28 mouse cellular contexts compared by ENCODE assay signal in genomic region chr8:110487644-110488043, GRCm38 (mm10).
DNase-seq lines count a peak whose midpoint lies in the region; ATAC-seq and TF ChIP-seq lines count a peak whose summit lies in the region.
"Had no signal": no experiment of that assay in that cellular context is flagged by ENCODE, and none has a peak within 500 bp of the region (broad histone marks: within the 10 kb centered on the region; RNA-seq: fewer than 3 reads in every experiment).

No protein-coding gene starts in this region.

- H3K4me3 ChIP-seq in hindbrain, postnatal 0 days (ENCODE audit: low read length): no peak overlapping the region
- H3K4me3 ChIP-seq in hindbrain, embryonic 12.5 days: no peak overlapping the region
- no peak overlapping the region for H3K4me3 ChIP-seq in midbrain, postnatal 0 days (ENCODE audit: low read depth, low read length)
- no peak overlapping the region for H3K4me3 ChIP-seq in midbrain, embryonic 11.5 days (ENCODE audit: low read depth, low read length)
- H3K4me3 ChIP-seq: embryonic facial prominence, embryonic 12.5 days; heart, embryonic 15.5 days; limb, embryonic 10.5 days; limb, embryonic 15.5 days; liver, embryonic 13.5 days; midbrain, embryonic 15.5 days; stomach, embryonic 15.5 days had no signal

- no peak overlapping the region for H3K4me2 ChIP-seq in hindbrain, postnatal 0 days (ENCODE audit: low read depth, low read length)
- no peak overlapping the region for H3K4me2 ChIP-seq in hindbrain, embryonic 12.5 days (replicated peaks)
- no peak overlapping the region for H3K4me2 ChIP-seq in midbrain, postnatal 0 days (ENCODE audit: low read depth, low read length, poor library complexity, severe bottlenecking)
- H3K4me2 ChIP-seq in midbrain, embryonic 11.5 days: no peak overlapping the region
- H3K4me2 ChIP-seq: embryonic facial prominence, embryonic 12.5 days; heart, embryonic 15.5 days; limb, embryonic 15.5 days; liver, embryonic 13.5 days; midbrain, embryonic 15.5 days; stomach, embryonic 15.5 days had no signal

- no peak overlapping the region for H3K27ac ChIP-seq in hindbrain, postnatal 0 days
- no peak overlapping the region for H3K27ac ChIP-seq in hindbrain, embryonic 12.5 days
- H3K27ac ChIP-seq in midbrain, postnatal 0 days (ENCODE audit: low read depth, low read length): no peak overlapping the region
- no peak overlapping the region for H3K27ac ChIP-seq in midbrain, embryonic 11.5 days (ENCODE audit: low read depth, low read length)
- H3K27ac ChIP-seq: embryonic facial prominence, embryonic 12.5 days; heart, embryonic 15.5 days; limb, embryonic 10.5 days; limb, embryonic 15.5 days; liver, embryonic 13.5 days; midbrain, embryonic 15.5 days; stomach, embryonic 15.5 days had no signal

- peak; percentile 28 for TF ChIP-seq CTCF in hindbrain, postnatal 0 days (IDR thresholded peaks at IDR 0.05; ENCODE audit: low read depth)
- peak; percentile 22; the same call in 1 of the 2 replicates for TF ChIP-seq CTCF in midbrain, postnatal 0 days (IDR thresholded peaks at IDR 0.05)

- no peak for DNase-seq in hindbrain, postnatal 0 days (ENCODE audit: low spot score)
- no peak for DNase-seq in midbrain, postnatal 0 days (ENCODE audit: low spot score)
- DNase-seq in midbrain, embryonic 11.5 days (ENCODE audit: low spot score, missing footprints): no peak
- DNase-seq in ZHBTc4 (ENCODE audit: low read depth, low spot score): peak; percentile 60
- DNase-seq in gastrocnemius, postnatal 4 days (ENCODE audit: low spot score in 2 of 2): no peak
- no peak for DNase-seq in cerebellum, adult 18-20 months
- DNase-seq: adrenal gland, adult 2 months; cerebellum, adult 9-10 months; cerebellum, postnatal 36 days; kidney, adult 11 months; kidney, postnatal 25 days; liver, embryonic 13.5 days; lung, adult 18-20 months; lung, postnatal 10 days; right cerebral cortex, postnatal 25 days; thymus, adult 2 months; thymus, postnatal 36 days had no signal

- ATAC-seq in hindbrain, postnatal 0 days: no peak
- ATAC-seq in hindbrain, embryonic 12.5 days (ENCODE audit: low FRiP score): no peak
- ATAC-seq in midbrain, postnatal 0 days (ENCODE audit: low FRiP score): no peak
- no peak for ATAC-seq in midbrain, embryonic 11.5 days (ENCODE audit: low FRiP score)
- ATAC-seq: CD4-positive, CD25-positive, alpha-beta regulatory T cell, adult 4 months; forebrain, embryonic 14.5 days; midbrain, embryonic 15.5 days; Patski had no signal

- WGBS in hindbrain, postnatal 0 days: 97% methylated on average over 6 of the region's 6 CpGs
- 96% methylated on average over 6 of the region's 6 CpGs for WGBS in hindbrain, embryonic 12.5 days
- WGBS in midbrain, postnatal 0 days: 98% methylated on average over 6 of the region's 6 CpGs
- WGBS in midbrain, embryonic 11.5 days: 92% methylated on average over 6 of the region's 6 CpGs

- no peaks in the 10 kb centered on the region for H3K27me3 ChIP-seq in hindbrain, postnatal 0 days (ENCODE audit: insufficient read depth, low read length)
- H3K27me3 ChIP-seq in hindbrain, embryonic 12.5 days: no peaks in the 10 kb centered on the region
- no peaks in the 10 kb centered on the region for H3K27me3 ChIP-seq in midbrain, postnatal 0 days (ENCODE audit: insufficient read depth, low read length)
- no peaks in the 10 kb centered on the region for H3K27me3 ChIP-seq in midbrain, embryonic 11.5 days (ENCODE audit: control insufficient read depth, insufficient read depth, low read length)
- H3K27me3 ChIP-seq: embryonic facial prominence, embryonic 12.5 days; heart, embryonic 15.5 days; liver, embryonic 13.5 days; midbrain, embryonic 15.5 days; stomach, embryonic 15.5 days had no signal

- no peak overlapping the region for H3K9ac ChIP-seq in hindbrain, postnatal 0 days (replicated peaks; ENCODE audit: low read length)
- no peak overlapping the region for H3K9ac ChIP-seq in hindbrain, embryonic 12.5 days
- H3K9ac ChIP-seq in midbrain, postnatal 0 days (replicated peaks; ENCODE audit: low read length, poor library complexity, severe bottlenecking): no peak overlapping the region
- no peak overlapping the region for H3K9ac ChIP-seq in midbrain, embryonic 11.5 days (ENCODE audit: low read length)
- H3K9ac ChIP-seq: embryonic facial prominence, embryonic 12.5 days; heart, embryonic 15.5 days; limb, embryonic 15.5 days; liver, embryonic 13.5 days; midbrain, embryonic 15.5 days; stomach, embryonic 15.5 days had no signal

- H3K9me3 ChIP-seq in hindbrain, postnatal 0 days (ENCODE audit: low read length): no peaks in the 10 kb centered on the region
- no peaks in the 10 kb centered on the region for H3K9me3 ChIP-seq in hindbrain, embryonic 12.5 days (replicated peaks)
- no peaks in the 10 kb centered on the region for H3K9me3 ChIP-seq in midbrain, postnatal 0 days (ENCODE audit: low read length)
- H3K9me3 ChIP-seq in midbrain, embryonic 11.5 days (ENCODE audit: control insufficient read depth, low read length): no peaks in the 10 kb centered on the region
- H3K9me3 ChIP-seq: embryonic facial prominence, embryonic 12.5 days; heart, embryonic 15.5 days; limb, embryonic 10.5 days; limb, embryonic 15.5 days; midbrain, embryonic 15.5 days; stomach, embryonic 15.5 days had no signal

- 0 out of 2 replicates have a peak, but pooled peaks cover 4% of the 10 kb centered on the region for H3K4me1 ChIP-seq in hindbrain, postnatal 0 days (ENCODE audit: insufficient read depth, low read length)
- peaks cover 3% of the 10 kb centered on the region for H3K4me1 ChIP-seq in hindbrain, embryonic 12.5 days
- H3K4me1 ChIP-seq in midbrain, postnatal 0 days (ENCODE audit: insufficient read depth, low read length): no peaks in the 10 kb centered on the region
- H3K4me1 ChIP-seq in midbrain, embryonic 11.5 days (ENCODE audit: control insufficient read depth, insufficient read depth, low read length): 0 out of 2 replicates have a peak, but pooled peaks cover 3% of the 10 kb centered on the region
- H3K4me1 ChIP-seq: embryonic facial prominence, embryonic 12.5 days; heart, embryonic 15.5 days; limb, embryonic 15.5 days; liver, embryonic 13.5 days; midbrain, embryonic 15.5 days; stomach, embryonic 15.5 days had no signal

- no peaks in the 10 kb centered on the region for H3K36me3 ChIP-seq in hindbrain, postnatal 0 days (ENCODE audit: insufficient read depth, low read length)
- no peaks in the 10 kb centered on the region for H3K36me3 ChIP-seq in hindbrain, embryonic 12.5 days
- H3K36me3 ChIP-seq in midbrain, postnatal 0 days (ENCODE audit: insufficient read depth, low read length): no peaks in the 10 kb centered on the region
- no peaks in the 10 kb centered on the region for H3K36me3 ChIP-seq in midbrain, embryonic 11.5 days (ENCODE audit: control insufficient read depth, insufficient read depth, low read length)
- H3K36me3 ChIP-seq: embryonic facial prominence, embryonic 12.5 days; G1E; heart, embryonic 15.5 days; limb, embryonic 10.5 days; limb, embryonic 15.5 days; liver, embryonic 13.5 days; midbrain, embryonic 15.5 days; stomach, embryonic 15.5 days had no signal
